Mouse (Mus musculus): ENCODE data around the gene Nt5dc3. TPM values are rescaled to one million over a fixed set of nuclear protein-coding genes. Genes with fewer than 3 reads are reported as not detected.

The Nt5dc3 gene
- polyA plus RNA-seq (2012; rRNA removed): 3.2 and 3.3 TPM in 2 replicates

GRCm38 (mm10) chr10:86778398-86779116 is at the start of gene Nt5dc3:
TSS of gene Nt5dc3 (plus strand) at chr10:86779005.
- under 1% methylated on average over 44 of the region's 44 CpGs for WGBS
- peak; percentile 91 for DNase-seq (ENCODE audit: low read depth, low spot score)

- WGBS: 11% methylated on average over 22 of the region's 22 CpGs
- peak; percentile 64 for DNase-seq (ENCODE audit: low read depth, low spot score)
Measured at GRCm38 (mm10) chr10:86730823-86731499, 47.8 kb upstream of the Nt5dc3 start.

- 37% methylated on average over 2 of the region's 2 CpGs for WGBS
- DNase-seq (ENCODE audit: low read depth, low spot score): no peak
Measured at GRCm38 (mm10) chr10:86731500-86731863, 47.3 kb upstream of the Nt5dc3 start.

GRCm38 (mm10) chr10:86735036-86735435 is 43.8 kb upstream of the Nt5dc3 start:
- no peak for DNase-seq (ENCODE audit: low read depth, low spot score)
- 59% methylated on average over 4 of the region's 4 CpGs for WGBS

GRCm38 (mm10) chr10:86742918-86743317 is 35.9 kb upstream of the Nt5dc3 start:
- WGBS: 90% methylated on average over 2 of the region's 2 CpGs
- DNase-seq (ENCODE audit: low read depth, low spot score): no peak

GRCm38 (mm10) chr10:86744306-86744705 is 34.5 kb upstream of the Nt5dc3 start:
- 86% methylated on average over 7 of the region's 7 CpGs for WGBS
- no peak for DNase-seq (ENCODE audit: low read depth, low spot score)

- no peak for DNase-seq (ENCODE audit: low read depth, low spot score)
- 74% methylated on average over 6 of the region's 6 CpGs for WGBS
Measured at GRCm38 (mm10) chr10:86755816-86756502, 22.8 kb upstream of the Nt5dc3 start.

- DNase-seq (ENCODE audit: low read depth, low spot score): no peak
- 88% methylated on average over 1 of the region's 1 CpGs for WGBS
Measured at GRCm38 (mm10) chr10:86757724-86758123, 21.1 kb upstream of the Nt5dc3 start.

GRCm38 (mm10) chr10:86758211-86758610 is 20.6 kb upstream of the Nt5dc3 start:
- WGBS: 88% methylated on average over 6 of the region's 6 CpGs
- DNase-seq (ENCODE audit: low read depth, low spot score): no peak

- WGBS: 75% methylated on average over 1 of the region's 1 CpGs
- no peak for DNase-seq (ENCODE audit: low read depth, low spot score)
Measured at GRCm38 (mm10) chr10:86761236-86761635, 17.6 kb upstream of the Nt5dc3 start.

- no peak for DNase-seq (ENCODE audit: low read depth, low spot score)
- 70% methylated on average over 7 of the region's 7 CpGs for WGBS
Measured at GRCm38 (mm10) chr10:86761722-86762383, 17.0 kb upstream of the Nt5dc3 start.

GRCm38 (mm10) chr10:86762384-86762730 is 16.4 kb upstream of the Nt5dc3 start:
- DNase-seq (ENCODE audit: low read depth, low spot score): no peak
- 90% methylated on average over 3 of the region's 3 CpGs for WGBS

GRCm38 (mm10) chr10:86763672-86764071 is 15.1 kb upstream of the Nt5dc3 start, which contains the start of gene Gm49358:
TSS of gene Gm49358 (plus strand) at chr10:86763972.
- DNase-seq (ENCODE audit: low read depth, low spot score): no peak
- 22% methylated on average over 5 of the region's 5 CpGs for WGBS

GRCm38 (mm10) chr10:86765344-86765966 is 13.3 kb upstream of the Nt5dc3 start:
- WGBS: 88% methylated on average over 4 of the region's 4 CpGs
- no peak for DNase-seq (ENCODE audit: low read depth, low spot score)

GRCm38 (mm10) chr10:86769216-86769615 is 9.6 kb upstream of the Nt5dc3 start:
- 72% methylated on average over 5 of the region's 5 CpGs for WGBS
- DNase-seq (ENCODE audit: low read depth, low spot score): no peak

GRCm38 (mm10) chr10:86769797-86770196 is 9.0 kb upstream of the Nt5dc3 start:
- DNase-seq (ENCODE audit: low read depth, low spot score): no peak
- 15% methylated on average over 4 of the region's 4 CpGs for WGBS

GRCm38 (mm10) chr10:86771701-86772100 is 7.1 kb upstream of the Nt5dc3 start:
- no peak for DNase-seq (ENCODE audit: low read depth, low spot score)
- WGBS: 90% methylated on average over 5 of the region's 5 CpGs

- no peak for DNase-seq (ENCODE audit: low read depth, low spot score)
- WGBS: 51% methylated on average over 6 of the region's 6 CpGs
Measured at GRCm38 (mm10) chr10:86772231-86772631, 6.6 kb upstream of the Nt5dc3 start.

- 17% methylated on average over 4 of the region's 4 CpGs for WGBS
- DNase-seq (ENCODE audit: low read depth, low spot score): no peak
Measured at GRCm38 (mm10) chr10:86773360-86773759, 5.4 kb upstream of the Nt5dc3 start.

- WGBS: 71% methylated on average over 9 of the region's 9 CpGs
- DNase-seq (ENCODE audit: low read depth, low spot score): no peak
Measured at GRCm38 (mm10) chr10:86776281-86776680, 2.5 kb upstream of the Nt5dc3 start.

Data from large intestine, adult 2 months (tissue).